In the genomic region with DNA sequence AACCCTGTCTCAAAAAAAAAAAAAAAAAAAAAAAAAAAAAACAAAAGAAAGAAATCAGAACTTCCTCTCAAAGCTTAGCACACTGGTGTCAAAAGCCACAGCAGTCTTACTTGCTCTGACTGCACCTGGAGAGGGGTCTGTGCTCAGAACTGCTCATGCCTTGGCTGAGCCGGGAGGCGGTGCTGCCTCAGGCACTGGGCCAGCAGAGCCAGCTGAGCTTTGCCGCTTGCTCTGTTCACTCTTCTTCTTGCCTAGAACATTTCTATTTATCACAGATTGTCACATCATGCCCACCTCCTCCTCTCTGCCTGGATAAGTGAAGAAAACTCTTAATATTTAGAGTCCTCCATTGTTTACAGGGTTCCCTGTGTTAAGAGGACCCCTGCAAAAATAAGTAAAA, we compare ENCODE assay signal across 13 mouse cellular contexts. TPM values are rescaled to one million over a fixed set of nuclear protein-coding genes. Genes with fewer than 3 reads are reported as not detected.
DNase-seq lines count a peak whose midpoint lies in the region; ATAC-seq lines count a peak whose summit lies in the region.
"Had no signal": no experiment of that assay in that cellular context is flagged by ENCODE, and none has a peak within 500 bp of the region (broad histone marks: within the 10 kb centered on the region; RNA-seq: fewer than 3 reads in every experiment).

No protein-coding gene starts in this region.

- H3K9me3 ChIP-seq in forebrain, embryonic 14.5 days (replicated peaks; ENCODE audit: control insufficient read depth, low read length) = no peaks in the 10 kb centered on the region
- no peaks in the 10 kb centered on the region for H3K9me3 ChIP-seq in forebrain, embryonic 13.5 days (replicated peaks)
- H3K9me3 ChIP-seq: embryonic facial prominence, embryonic 10.5 days; intestine, embryonic 15.5 days; liver, embryonic 15.5 days had no signal

- ATAC-seq in forebrain, embryonic 14.5 days = no peak
- no peak for ATAC-seq in forebrain, embryonic 13.5 days
- ATAC-seq: forebrain, embryonic 16.5 days; intestine, embryonic 15.5 days had no signal

- H3K4me2 ChIP-seq in forebrain, embryonic 14.5 days (ENCODE audit: low read length) = no peak overlapping the region
- no peak overlapping the region for H3K4me2 ChIP-seq in forebrain, embryonic 13.5 days
- H3K4me2 ChIP-seq: intestine, embryonic 15.5 days; liver, embryonic 15.5 days had no signal

- DNase-seq in forebrain, embryonic 14.5 days (ENCODE audit: low spot score) = peak; percentile 3
- peak; percentile 53 for DNase-seq in testis, postnatal 10 days (ENCODE audit: low spot score)
- DNase-seq in testis, postnatal 14 days (ENCODE audit: low spot score) = no peak
- peak; percentile 42 to 62 for DNase-seq in layer of hippocampus, postnatal 14 days (ENCODE audit: low spot score in 2 of 2)
- peak; percentile 36 for DNase-seq in telencephalon, adult 2 months (ENCODE audit: low read depth, low spot score)
- no peak for DNase-seq in urinary bladder, adult 2 months (ENCODE audit: low spot score)
- no peak for DNase-seq in kidney, postnatal 10 days

- no peaks in the 10 kb centered on the region for H3K27me3 ChIP-seq in forebrain, embryonic 14.5 days (replicated peaks; ENCODE audit: control insufficient read depth, insufficient read depth, low read length)
- no peaks in the 10 kb centered on the region for H3K27me3 ChIP-seq in forebrain, embryonic 13.5 days
- H3K27me3 ChIP-seq: intestine, embryonic 15.5 days; liver, embryonic 15.5 days had no signal

- no peak overlapping the region for H3K27ac ChIP-seq in forebrain, embryonic 14.5 days (ENCODE audit: low read depth, low read length)
- H3K27ac ChIP-seq in forebrain, embryonic 13.5 days = no peak overlapping the region
- H3K27ac ChIP-seq: embryonic facial prominence, embryonic 10.5 days; intestine, embryonic 15.5 days; liver, embryonic 15.5 days had no signal

- H3K4me1 ChIP-seq in forebrain, embryonic 14.5 days (ENCODE audit: control insufficient read depth, insufficient read depth, low read length) = no peaks in the 10 kb centered on the region
- H3K4me1 ChIP-seq in forebrain, embryonic 13.5 days = no peaks in the 10 kb centered on the region
- H3K4me1 ChIP-seq: embryonic facial prominence, embryonic 10.5 days; intestine, embryonic 15.5 days; liver, embryonic 15.5 days had no signal

- no peak overlapping the region for H3K4me3 ChIP-seq in forebrain, embryonic 14.5 days (ENCODE audit: low read depth, low read length)
- H3K4me3 ChIP-seq in forebrain, embryonic 13.5 days = no peak overlapping the region
- H3K4me3 ChIP-seq: embryonic facial prominence, embryonic 10.5 days; intestine, embryonic 15.5 days; liver, embryonic 15.5 days had no signal

- 77% methylated on average over 3 of the region's 3 CpGs for WGBS in forebrain, embryonic 14.5 days
- WGBS in forebrain, embryonic 13.5 days = 86% methylated on average over 3 of the region's 3 CpGs

- peaks cover 45% of the 10 kb centered on the region for H3K36me3 ChIP-seq in forebrain, embryonic 14.5 days (ENCODE audit: control insufficient read depth, insufficient read depth, low read length)
- peaks cover 51% of the 10 kb centered on the region for H3K36me3 ChIP-seq in forebrain, embryonic 13.5 days (ENCODE audit: poor library complexity, severe bottlenecking)

- no peak overlapping the region for H3K9ac ChIP-seq in forebrain, embryonic 14.5 days (ENCODE audit: low read length)
- no peak overlapping the region for H3K9ac ChIP-seq in forebrain, embryonic 13.5 days
- H3K9ac ChIP-seq: intestine, embryonic 15.5 days; liver, embryonic 15.5 days had no signal

RNA-seq across cellular contexts. Expression of a gene that starts 41.8 kb away (rescaled TPM):
- polyA plus RNA-seq in forebrain, embryonic 14.5 days (2014; fragmentation: Nextera tagmentation; extraction: Ambion mirVana) = 0.47 and 0.71 TPM in 2 replicates
- polyA plus RNA-seq in forebrain, embryonic 13.5 days (2015; fragmentation: Nextera tagmentation; extraction: Ambion mirVana) = 2.8 and 3.6 TPM in 2 replicates
- 1 to 10 TPM; 5.1 to 8.4 TPM for total RNA-seq in layer of hippocampus, postnatal 14 days (2021)
- not detected in 2 replicates for polyA plus RNA-seq in urinary bladder, adult 2 months (2012; rRNA removed)
- polyA plus RNA-seq: embryonic facial prominence, embryonic 10.5 days; neural tube, embryonic 14.5 days had no signal

RNA-seq across cellular contexts. Expression of a gene that starts 41.8 kb away (rescaled TPM):
- polyA plus RNA-seq in forebrain, embryonic 14.5 days (2014; fragmentation: Nextera tagmentation; extraction: Ambion mirVana) = 21.0 and 22.0 TPM in 2 replicates
- 29.8 and 39.3 TPM in 2 replicates for polyA plus RNA-seq in forebrain, embryonic 13.5 days (2015; fragmentation: Nextera tagmentation; extraction: Ambion mirVana)
- total RNA-seq in layer of hippocampus, postnatal 14 days (2021) = 10 to 100 TPM; 26.6 to 27.6 TPM
- 27.7 and 28.5 TPM in 2 replicates for polyA plus RNA-seq in urinary bladder, adult 2 months (2012; rRNA removed)

Comparison
In these comparisons a context has a peak if more than half of its experiments do, and no peak if none do; other contexts are left out.
1. DNase-seq: peak in forebrain, embryonic 14.5 days (single experiment), testis, postnatal 10 days (single experiment), layer of hippocampus, postnatal 14 days (2 of 2) and telencephalon, adult 2 months (single experiment); none in testis, postnatal 14 days (single experiment), urinary bladder, adult 2 months (single experiment) and kidney, postnatal 10 days (single experiment).